Mouse (Mus musculus): Measurements from ENCODE around the gene Stmn1. TPM values are rescaled to one million over a fixed set of nuclear protein-coding genes. Genes with fewer than 3 reads are reported as not detected.

Stmn1 gene
- polyA plus RNA-seq, 1 experiment from 2014 or later: 979 TPM

GRCm38 (mm10) chr4:134451484-134451883 lies 16.6 kb upstream of the Stmn1 start:
- no peak overlapping the region for H3K27ac ChIP-seq (ENCODE audit: low read length)
- H3K4me1 ChIP-seq (ENCODE audit: control insufficient read depth, insufficient read depth, low read length): peaks cover 12% of the 10 kb centered on the region; the same call in 1 of the 2 replicates
- H3K9me3 ChIP-seq (replicated peaks; ENCODE audit: control insufficient read depth, low read length): no peaks in the 10 kb centered on the region
- no peaks in the 10 kb centered on the region for H3K36me3 ChIP-seq (ENCODE audit: control insufficient read depth, insufficient read depth)
- H3K27me3 ChIP-seq (ENCODE audit: control insufficient read depth, insufficient read depth, low read length): peaks cover 7% of the 10 kb centered on the region; the same call in 1 of the 2 replicates
- 52% methylated on average over 9 of the region's 9 CpGs for WGBS
- H3K4me3 ChIP-seq (ENCODE audit: low read length): no peak overlapping the region
- ATAC-seq (replicated peaks; ENCODE audit: extremely low read depth, insufficient read depth, low FRiP score): no peak
- no peak overlapping the region for H3K4me2 ChIP-seq (ENCODE audit: low read depth, low read length)
- no peak overlapping the region for H3K9ac ChIP-seq (ENCODE audit: low read length)

DNA sequence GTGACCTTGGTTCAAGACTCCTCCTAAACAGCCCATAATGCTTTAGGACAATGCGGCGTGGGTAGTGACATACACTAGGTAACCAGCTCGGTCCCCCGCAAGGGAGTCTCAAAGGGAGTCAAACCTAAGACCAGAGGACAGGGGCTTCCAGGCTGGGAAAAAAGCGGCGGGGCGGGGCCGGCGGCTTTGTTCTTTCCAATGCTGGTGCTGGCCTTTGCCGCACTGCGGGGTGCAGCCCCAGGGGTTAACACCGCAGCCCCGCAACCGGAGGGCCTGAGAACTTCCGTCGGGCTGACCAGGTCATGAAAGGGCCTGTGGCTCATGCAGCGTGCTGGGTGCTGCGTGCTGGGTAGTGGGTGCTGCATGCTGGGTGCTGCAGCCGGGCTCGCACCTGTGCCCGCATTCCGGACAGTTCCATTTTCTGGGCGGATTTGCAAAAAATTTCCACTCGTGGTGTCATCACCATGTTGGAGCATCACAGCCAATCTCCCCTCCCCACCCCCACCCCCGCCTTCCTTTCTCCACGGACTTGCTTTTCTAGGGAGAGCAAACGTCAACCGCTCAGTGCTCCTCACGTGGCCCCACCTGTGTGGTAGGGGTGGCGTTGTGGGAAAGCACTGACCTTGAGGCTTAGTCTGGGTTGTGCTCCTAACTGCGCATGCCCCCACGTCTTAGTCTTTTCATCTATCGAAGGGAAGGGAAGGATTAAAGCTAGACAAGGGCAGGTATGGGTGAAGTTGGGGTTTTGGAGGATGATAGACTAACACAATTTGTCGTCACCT lies 14.3 kb upstream of the Stmn1 start:
- no peak overlapping the region for H3K9ac ChIP-seq (ENCODE audit: low read length)
- H3K9me3 ChIP-seq (replicated peaks; ENCODE audit: control insufficient read depth, low read length): no peaks in the 10 kb centered on the region
- H3K4me1 ChIP-seq (ENCODE audit: control insufficient read depth, insufficient read depth, low read length): peaks cover 12% of the 10 kb centered on the region; the same call in 1 of the 2 replicates
- H3K4me2 ChIP-seq (ENCODE audit: low read depth, low read length): no peak overlapping the region
- WGBS: 40% methylated on average over 34 of the region's 34 CpGs
- H3K4me3 ChIP-seq (ENCODE audit: low read length): no peak overlapping the region
- no peak for ATAC-seq (replicated peaks; ENCODE audit: extremely low read depth, insufficient read depth, low FRiP score)
- H3K36me3 ChIP-seq (ENCODE audit: control insufficient read depth, insufficient read depth): no peaks in the 10 kb centered on the region
- no peak overlapping the region for H3K27ac ChIP-seq (ENCODE audit: low read length)
- peaks cover 7% of the 10 kb centered on the region; the same call in 1 of the 2 replicates for H3K27me3 ChIP-seq (ENCODE audit: control insufficient read depth, insufficient read depth, low read length)

- no peaks in the 10 kb centered on the region for H3K36me3 ChIP-seq (ENCODE audit: control insufficient read depth, insufficient read depth)
- WGBS: 34% methylated on average over 6 of the region's 6 CpGs
- 0 out of 2 replicates have a peak, but pooled peaks have one; percentile 37 for ATAC-seq (replicated peaks; ENCODE audit: extremely low read depth, insufficient read depth, low FRiP score)
These were observed 12.8 kb upstream of the Stmn1 start for GRCm38 (mm10) chr4:134455310-134455709.

GRCm38 (mm10) chr4:134457130-134457825 lies 10.8 kb upstream of the Stmn1 start:
- Histone ChIP-seq H3K4me3 (ENCODE audit: low read length) (no peak overlapping the region), H3K27me3 (ENCODE audit: control insufficient read depth, insufficient read depth, low read length) (peaks cover 7% of the 10 kb centered on the region; the same call in 1 of the 2 replicates), H3K27ac (ENCODE audit: low read length) (no peak overlapping the region), H3K36me3 (ENCODE audit: control insufficient read depth, insufficient read depth) (no peaks in the 10 kb centered on the region), H3K4me2 (ENCODE audit: low read depth, low read length) (no peak overlapping the region), H3K4me1 (ENCODE audit: control insufficient read depth, insufficient read depth, low read length) (0 out of 2 replicates have a peak, but pooled peaks cover 2% of the 10 kb centered on the region), H3K9ac (ENCODE audit: low read length) (no peak overlapping the region), H3K9me3 (replicated peaks; ENCODE audit: control insufficient read depth, low read length) (no peaks in the 10 kb centered on the region)
- ATAC-seq (replicated peaks; ENCODE audit: extremely low read depth, insufficient read depth, low FRiP score): no peak
- WGBS: 41% methylated on average over 7 of the region's 7 CpGs

More at GRCm38 (mm10) chr4:134455310-134455709, 12.8 kb upstream of the Stmn1 start:
- no peak overlapping the region for H3K4me2 ChIP-seq (ENCODE audit: low read depth, low read length)
- H3K4me1 ChIP-seq (ENCODE audit: control insufficient read depth, insufficient read depth, low read length): peaks cover 13% of the 10 kb centered on the region; the same call in 1 of the 2 replicates
- H3K27ac ChIP-seq (ENCODE audit: low read length): no peak overlapping the region
- H3K9ac ChIP-seq (ENCODE audit: low read length): no peak overlapping the region
- H3K27me3 ChIP-seq (ENCODE audit: control insufficient read depth, insufficient read depth, low read length): peaks cover 7% of the 10 kb centered on the region; the same call in 1 of the 2 replicates
- no peaks in the 10 kb centered on the region for H3K9me3 ChIP-seq (replicated peaks; ENCODE audit: control insufficient read depth, low read length)
- H3K4me3 ChIP-seq (ENCODE audit: low read length): no peak overlapping the region

DNA sequence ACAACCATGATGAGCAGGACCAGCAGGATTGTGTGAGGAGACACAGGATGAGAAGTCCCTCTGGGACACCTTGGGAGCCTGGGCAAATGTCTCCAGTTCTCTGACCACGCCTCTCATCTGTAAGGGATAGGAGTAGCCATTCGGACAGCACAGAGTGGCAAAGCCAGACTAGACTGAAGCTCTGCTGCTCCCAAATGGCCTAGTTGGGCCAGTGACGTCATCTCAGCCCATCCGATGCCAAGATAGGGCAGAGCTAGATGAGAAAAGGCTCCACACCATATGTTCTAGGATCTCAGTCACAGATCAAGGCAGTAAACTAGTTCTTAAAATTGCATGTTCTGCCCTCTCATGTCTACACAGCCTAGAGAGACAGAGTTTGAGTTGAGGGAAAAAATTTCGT lies 9.3 kb upstream of the Stmn1 start:
- Histone ChIP-seq H3K9ac (ENCODE audit: low read length) (no peak overlapping the region), H3K36me3 (ENCODE audit: control insufficient read depth, insufficient read depth) (no peaks in the 10 kb centered on the region), H3K4me1 (ENCODE audit: control insufficient read depth, insufficient read depth, low read length) (0 out of 2 replicates have a peak, but pooled peaks cover 2% of the 10 kb centered on the region), H3K27me3 (ENCODE audit: control insufficient read depth, insufficient read depth, low read length) (0 out of 2 replicates have a peak, but pooled peaks cover 2% of the 10 kb centered on the region), H3K4me3 (ENCODE audit: low read length) (no peak overlapping the region), H3K9me3 (replicated peaks; ENCODE audit: control insufficient read depth, low read length) (no peaks in the 10 kb centered on the region), H3K4me2 (ENCODE audit: low read depth, low read length) (no peak overlapping the region), H3K27ac (ENCODE audit: low read length) (no peak overlapping the region)
- no peak for ATAC-seq (replicated peaks; ENCODE audit: extremely low read depth, insufficient read depth, low FRiP score)
- 78% methylated on average over 5 of the region's 5 CpGs for WGBS

GRCm38 (mm10) chr4:134460277-134460676 lies 7.8 kb upstream of the Stmn1 start:
- no peak overlapping the region for H3K27ac ChIP-seq (ENCODE audit: low read length)

DNA sequence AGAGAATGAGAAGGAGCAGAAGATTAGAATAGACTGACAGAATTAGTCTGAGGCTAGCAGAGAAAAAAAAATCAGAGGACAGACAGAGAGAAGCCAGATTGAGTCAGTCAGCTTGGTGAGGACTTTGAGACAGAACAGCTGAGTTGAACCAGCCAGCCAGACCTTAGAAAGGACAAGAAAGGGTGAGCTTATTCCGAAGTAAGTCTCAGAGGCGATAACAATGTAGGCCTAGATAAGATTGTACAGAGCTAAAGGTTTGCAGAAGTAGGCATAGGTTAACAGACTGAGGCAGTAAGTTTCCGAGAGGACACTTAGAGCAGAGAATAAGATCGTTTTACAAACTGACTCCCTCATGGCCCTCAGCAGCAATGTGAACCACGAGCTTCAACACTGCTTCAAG lies 6.9 kb upstream of the Stmn1 start:
- H3K36me3 ChIP-seq (ENCODE audit: control insufficient read depth, insufficient read depth): no peaks in the 10 kb centered on the region
- WGBS: 56% methylated on average over 5 of the region's 5 CpGs

More at GRCm38 (mm10) chr4:134460277-134460676, 7.8 kb upstream of the Stmn1 start:
- H3K9me3 ChIP-seq (replicated peaks; ENCODE audit: control insufficient read depth, low read length): no peaks in the 10 kb centered on the region
- peak; percentile 47; the same call in 1 of the 2 replicates for ATAC-seq (replicated peaks; ENCODE audit: extremely low read depth, insufficient read depth, low FRiP score)
- no peak overlapping the region for H3K4me2 ChIP-seq (ENCODE audit: low read depth, low read length)
- WGBS: 33% methylated on average over 10 of the region's 10 CpGs
- no peak overlapping the region for H3K9ac ChIP-seq (ENCODE audit: low read length)
- H3K27me3 ChIP-seq (ENCODE audit: control insufficient read depth, insufficient read depth, low read length): no peaks in the 10 kb centered on the region
- H3K4me1 ChIP-seq (ENCODE audit: control insufficient read depth, insufficient read depth, low read length): 0 out of 2 replicates have a peak, but pooled peaks cover 2% of the 10 kb centered on the region
- no peak overlapping the region for H3K4me3 ChIP-seq (ENCODE audit: low read length)
- no peaks in the 10 kb centered on the region for H3K36me3 ChIP-seq (ENCODE audit: control insufficient read depth, insufficient read depth)

GRCm38 (mm10) chr4:134465789-134466188 lies 2.3 kb upstream of the Stmn1 start:
- Histone ChIP-seq H3K9me3 (replicated peaks; ENCODE audit: control insufficient read depth, low read length) (no peaks in the 10 kb centered on the region), H3K4me2 (ENCODE audit: low read depth, low read length) (no peak overlapping the region), H3K27me3 (ENCODE audit: control insufficient read depth, insufficient read depth, low read length) (no peaks in the 10 kb centered on the region), H3K9ac (ENCODE audit: low read length) (no peak overlapping the region), H3K4me3 (ENCODE audit: low read length) (no peak overlapping the region), H3K4me1 (ENCODE audit: control insufficient read depth, insufficient read depth, low read length) (peaks cover 9% of the 10 kb centered on the region), H3K36me3 (ENCODE audit: control insufficient read depth, insufficient read depth) (peaks cover 2% of the 10 kb centered on the region), H3K27ac (ENCODE audit: low read length) (no peak overlapping the region)
- WGBS: 42% methylated on average over 12 of the region's 12 CpGs
- ATAC-seq (replicated peaks; ENCODE audit: extremely low read depth, insufficient read depth, low FRiP score): no peak

More for the DNA sequence above, 6.9 kb upstream of the Stmn1 start:
- Histone ChIP-seq H3K27ac (ENCODE audit: low read length) (no peak overlapping the region), H3K4me1 (ENCODE audit: control insufficient read depth, insufficient read depth, low read length) (0 out of 2 replicates have a peak, but pooled peaks cover 2% of the 10 kb centered on the region), H3K9me3 (replicated peaks; ENCODE audit: control insufficient read depth, low read length) (no peaks in the 10 kb centered on the region), H3K4me3 (ENCODE audit: low read length) (no peak overlapping the region), H3K9ac (ENCODE audit: low read length) (no peak overlapping the region), H3K27me3 (ENCODE audit: control insufficient read depth, insufficient read depth, low read length) (no peaks in the 10 kb centered on the region), H3K4me2 (ENCODE audit: low read depth, low read length) (no peak overlapping the region)
- ATAC-seq (replicated peaks; ENCODE audit: extremely low read depth, insufficient read depth, low FRiP score): no peak

Measured in heart, embryonic 16.5 days (tissue).